Comparison of ENCODE assay signal across 8 mouse cellular contexts in the genomic region with DNA sequence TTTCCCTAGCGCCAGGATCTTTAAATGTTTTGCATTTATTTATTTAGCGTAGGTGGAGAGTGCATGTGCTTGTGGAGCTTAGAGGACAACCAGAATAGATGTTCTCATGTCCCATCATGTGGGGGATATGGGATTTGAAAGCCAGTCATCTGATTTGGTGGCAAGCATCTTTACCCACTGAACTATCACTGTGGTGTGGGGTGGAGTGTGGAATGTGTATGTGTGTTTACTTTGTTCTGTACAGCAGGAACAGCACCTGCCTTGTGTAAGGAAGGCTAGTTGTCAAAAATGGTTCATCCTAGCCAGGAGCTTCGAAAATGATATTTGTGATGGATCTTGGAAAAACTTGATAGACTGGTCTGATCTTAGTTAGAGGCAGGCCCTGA. TPM values are rescaled to one million over a fixed set of nuclear protein-coding genes. Genes with fewer than 3 reads are reported as not detected.
DNase-seq lines count a peak whose midpoint lies in the region; ATAC-seq and TF ChIP-seq lines count a peak whose summit lies in the region.

No protein-coding gene starts in this region.

- peak overlapping the region; percentile 89; the same call in 1 of the 2 replicates for H3K9ac ChIP-seq in limb, embryonic 15.5 days

- 0 out of 2 replicates have a peak, but pooled peaks have one; percentile 8 for ATAC-seq in limb, embryonic 15.5 days (ENCODE audit: insufficient number of reproducible peaks, low FRiP score, low TSS enrichment, low read depth)

- peak overlapping the region; percentile 64 for H3K4me2 ChIP-seq in limb, embryonic 15.5 days

- H3K4me3 ChIP-seq in spleen, adult 2 months (ENCODE audit: extremely low read depth, insufficient read depth, insufficient read length), result peak overlapping the region; percentile 61
- H3K4me3 ChIP-seq in limb, embryonic 15.5 days, result peak overlapping the region; percentile 74
- H3K4me3 ChIP-seq in small intestine, adult 2 months (ENCODE audit: low read depth, low read length), result peak overlapping the region; percentile 59

- no peaks in the 10 kb centered on the region for H3K27me3 ChIP-seq in spleen, adult 2 months (ENCODE audit: control insufficient read depth, insufficient read depth, low read length)
- no peaks in the 10 kb centered on the region for H3K27me3 ChIP-seq in limb, embryonic 15.5 days
- no peaks in the 10 kb centered on the region for H3K27me3 ChIP-seq in small intestine, adult 2 months (ENCODE audit: control insufficient read depth, insufficient read depth, low read length)

- no peaks in the 10 kb centered on the region for H3K9me3 ChIP-seq in limb, embryonic 15.5 days

- H3K4me1 ChIP-seq in spleen, adult 2 months (ENCODE audit: control insufficient read depth, insufficient read depth, insufficient read length), result no peaks in the 10 kb centered on the region; the same call in 1 of the 2 replicates
- H3K4me1 ChIP-seq in limb, embryonic 15.5 days, result peaks cover 9% of the 10 kb centered on the region
- H3K4me1 ChIP-seq in small intestine, adult 2 months (ENCODE audit: control insufficient read depth, insufficient read depth, insufficient read length, low read length), result peaks cover 7% of the 10 kb centered on the region; the same call in 1 of the 2 replicates

- peak; percentile 13 for DNase-seq in adrenal gland, postnatal 14 days
- no peak for DNase-seq in adrenal gland, adult 2 months
- no peak for DNase-seq in spleen, adult 2 months (ENCODE audit: low read depth in 1 of 2, low spot score in 2 of 2)
- no peak for DNase-seq in spleen, adult 18-20 months
- no peak for DNase-seq in adrenal gland, postnatal 25 days
- no peak for DNase-seq in right cerebral cortex, postnatal 4 days

- TF ChIP-seq POLR2A in spleen, adult 2 months (IDR thresholded peaks at IDR 0.05; ENCODE audit: low read depth, low read length), result no peak
- no peak for TF ChIP-seq POLR2A in small intestine, adult 2 months (IDR thresholded peaks at IDR 0.05; ENCODE audit: low read depth, low read length)

- WGBS in spleen, adult 2 months, result 11% methylated on average over 3 of the region's 3 CpGs
- WGBS in limb, embryonic 15.5 days, result 10% methylated on average over 3 of the region's 3 CpGs
- WGBS in small intestine, adult 2 months, result 7% methylated on average over 3 of the region's 3 CpGs

- H3K36me3 ChIP-seq in spleen, adult 2 months (ENCODE audit: control insufficient read depth, insufficient read depth, low read length), result no peaks in the 10 kb centered on the region
- no peaks in the 10 kb centered on the region for H3K36me3 ChIP-seq in limb, embryonic 15.5 days
- H3K36me3 ChIP-seq in small intestine, adult 2 months (ENCODE audit: control insufficient read depth, insufficient read depth, low read length), result peaks cover 4% of the 10 kb centered on the region; the same call in 1 of the 2 replicates

- peak overlapping the region; percentile 80 for H3K27ac ChIP-seq in spleen, adult 2 months (ENCODE audit: insufficient read depth, low read length)
- peak overlapping the region; percentile 95 for H3K27ac ChIP-seq in limb, embryonic 15.5 days
- peak overlapping the region; percentile 85 for H3K27ac ChIP-seq in small intestine, adult 2 months (ENCODE audit: insufficient read depth, low read depth, low read length)

- no peak for TF ChIP-seq CTCF in spleen, adult 2 months (IDR thresholded peaks at IDR 0.05; ENCODE audit: extremely low read depth, insufficient read depth, insufficient read length, insufficient replicate concordance)
- TF ChIP-seq CTCF in small intestine, adult 2 months (IDR thresholded peaks at IDR 0.05; ENCODE audit: extremely low read depth, insufficient read length, insufficient replicate concordance, low read depth, low read length), result no peak

RNA-seq across cellular contexts. Expression of a gene that starts 0.5 kb away (rescaled TPM):
- 45.3 and 55.8 TPM in 2 replicates for total RNA-seq in adrenal gland, postnatal 14 days (2021)
- total RNA-seq in adrenal gland, adult 2 months (2021), result 10 to 100 TPM; 49.1 to 54.6 TPM
- 38.8 and 40.9 TPM in 2 replicates for polyA plus RNA-seq in adrenal gland, adult 2 months (2012; rRNA removed)
- 50.6 and 55.6 TPM in 2 replicates for polyA plus RNA-seq in spleen, adult 2 months (2012; rRNA removed)
- 38.7 and 44.3 TPM in 2 replicates for polyA plus RNA-seq in limb, embryonic 15.5 days (2015; fragmentation: Nextera tagmentation; extraction: Ambion mirVana)
- polyA plus RNA-seq in small intestine, adult 2 months (2012; rRNA removed), result 15.5 and 37.3 TPM in 2 replicates
- 69.2 and 77.1 TPM in 2 replicates for total RNA-seq in adrenal gland, postnatal 25 days (2021)

RNA-seq across cellular contexts. Expression of a gene that starts 24.4 kb away (rescaled TPM):
- not detected in 2 replicates for total RNA-seq in adrenal gland, postnatal 14 days (2021)
- total RNA-seq in adrenal gland, adult 2 months (2021), result not detected
- not detected in 2 replicates for polyA plus RNA-seq in adrenal gland, adult 2 months (2012; rRNA removed)
- not detected in 2 replicates for polyA plus RNA-seq in spleen, adult 2 months (2012; rRNA removed)
- not detected in 2 replicates for polyA plus RNA-seq in limb, embryonic 15.5 days (2015; fragmentation: Nextera tagmentation; extraction: Ambion mirVana)
- polyA plus RNA-seq in small intestine, adult 2 months (2012; rRNA removed), result not detected in 2 replicates
- not detected in 2 replicates for total RNA-seq in adrenal gland, postnatal 25 days (2021)

RNA-seq across cellular contexts. Expression of a gene that starts 30.6 kb away (rescaled TPM):
- not detected in 2 replicates for total RNA-seq in adrenal gland, postnatal 14 days (2021)
- not detected for total RNA-seq in adrenal gland, adult 2 months (2021)
- not detected in 2 replicates for polyA plus RNA-seq in adrenal gland, adult 2 months (2012; rRNA removed)
- 0.04 and 0.05 TPM in 2 replicates for polyA plus RNA-seq in spleen, adult 2 months (2012; rRNA removed)
- 0.10 TPM in 1 of 2 replicates, not detected in the other for polyA plus RNA-seq in limb, embryonic 15.5 days (2015; fragmentation: Nextera tagmentation; extraction: Ambion mirVana)
- 25.0 and 39.3 TPM in 2 replicates for polyA plus RNA-seq in small intestine, adult 2 months (2012; rRNA removed)
- not detected in 2 replicates for total RNA-seq in adrenal gland, postnatal 25 days (2021)

RNA-seq across cellular contexts. Expression of a gene that starts 33.0 kb away (rescaled TPM):
- 1.3 and 6.7 TPM in 2 replicates for total RNA-seq in adrenal gland, postnatal 14 days (2021)
- total RNA-seq in adrenal gland, adult 2 months (2021), result under 1 TPM; 0.12 to 0.14 TPM
- 0.04 TPM in 1 of 2 replicates, not detected in the other for polyA plus RNA-seq in adrenal gland, adult 2 months (2012; rRNA removed)
- polyA plus RNA-seq in spleen, adult 2 months (2012; rRNA removed), result 16.8 and 37.0 TPM in 2 replicates
- 2.4 and 3.8 TPM in 2 replicates for polyA plus RNA-seq in limb, embryonic 15.5 days (2015; fragmentation: Nextera tagmentation; extraction: Ambion mirVana)
- polyA plus RNA-seq in small intestine, adult 2 months (2012; rRNA removed), result 0.09 TPM in 1 of 2 replicates, not detected in the other
- 0.27 and 0.67 TPM in 2 replicates for total RNA-seq in adrenal gland, postnatal 25 days (2021)

RNA-seq across cellular contexts. Expression of a gene that starts 53.5 kb away (rescaled TPM):
- not detected in 2 replicates for total RNA-seq in adrenal gland, postnatal 14 days (2021)
- 1 to 10 TPM in 1 of 2 experiments, under 1 TPM in 1; 0.23 to 1.3 TPM for total RNA-seq in adrenal gland, adult 2 months (2021)
- polyA plus RNA-seq in adrenal gland, adult 2 months (2012; rRNA removed), result 0.33 and 0.86 TPM in 2 replicates
- 0.19 TPM in 1 of 2 replicates, not detected in the other for polyA plus RNA-seq in spleen, adult 2 months (2012; rRNA removed)
- polyA plus RNA-seq in limb, embryonic 15.5 days (2015; fragmentation: Nextera tagmentation; extraction: Ambion mirVana), result not detected in 2 replicates
- polyA plus RNA-seq in small intestine, adult 2 months (2012; rRNA removed), result 23.2 and 42.3 TPM in 2 replicates
- 0.61 TPM in 1 of 2 replicates, not detected in the other for total RNA-seq in adrenal gland, postnatal 25 days (2021)

Comparison
In these comparisons a context has a peak if more than half of its experiments do, and no peak if none do; other contexts are left out.
1. RNA of a gene that starts 30.6 kb away (polyA plus RNA-seq): 25.0 to 39.3 TPM in small intestine, adult 2 months; 0.10 TPM in limb, embryonic 15.5 days, 0.04 to 0.05 TPM in spleen, adult 2 months and not detected in adrenal gland, adult 2 months; every median in the first group is over 10 times any median in the second.
2. Peak in every context shown above with its lines, with median percentiles within 50 percentile points of each other: H3K27ac ChIP-seq and H3K4me3 ChIP-seq.